Mouse (Mus musculus) c-Kit-positive CD71-positive TER-119-positive erythroid progenitor cells, embryonic 14.5 days (primary cell): ENCODE measurements around the gene Rgs14.

Experiments
- DNase-seq: peaks from one replicate; pipeline ENCODE4 v3.0.0-alpha.2; 2013; ENCODE audit warnings: low spot score

Gene Rgs14

DNA sequence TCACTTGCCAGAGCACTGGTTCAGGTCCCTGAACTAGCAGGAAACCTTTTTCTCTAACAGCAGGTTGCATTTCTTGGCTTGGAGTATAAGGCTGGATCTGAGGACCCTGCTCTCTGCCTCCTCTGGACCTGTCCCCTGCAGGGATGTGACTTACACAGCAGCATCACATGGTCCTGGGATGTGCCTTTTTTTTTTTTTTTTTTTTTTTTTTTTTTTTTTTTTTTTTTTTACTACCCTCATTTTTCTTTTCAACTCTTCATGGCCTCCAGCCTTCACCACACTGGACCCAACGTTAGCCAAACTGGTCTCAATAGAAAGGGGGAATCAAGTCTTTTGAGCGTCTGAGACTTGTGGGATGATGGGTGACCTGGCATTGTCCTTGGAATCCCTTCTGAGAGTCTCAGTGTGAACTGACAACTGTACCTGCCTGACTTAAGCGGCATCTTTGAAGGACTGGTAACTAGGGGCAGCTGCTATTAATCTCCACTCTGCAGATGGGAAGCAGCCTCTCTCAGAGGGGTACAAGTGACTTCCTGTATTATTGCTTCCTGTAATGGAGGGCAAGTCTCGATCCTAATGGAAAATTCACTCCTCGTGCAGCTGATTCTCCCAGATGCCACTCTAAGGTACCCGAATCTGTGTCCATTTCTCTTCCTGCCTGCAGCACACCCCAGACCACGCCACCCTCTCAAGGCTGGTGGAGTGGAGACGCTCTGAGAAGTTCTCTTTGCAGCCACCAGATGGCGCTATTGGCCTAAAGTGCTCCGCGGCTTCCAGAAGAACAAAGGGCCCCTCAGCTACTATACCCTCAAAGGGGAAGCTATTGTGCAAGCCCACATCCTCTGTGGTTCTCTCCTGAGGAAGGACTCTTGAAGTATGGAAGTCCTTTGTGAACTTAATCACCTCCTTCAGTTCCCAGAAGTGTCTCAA lies 35.6 kb downstream of the Rgs14 start:
- peak; percentile 60 for DNase-seq

DNA sequence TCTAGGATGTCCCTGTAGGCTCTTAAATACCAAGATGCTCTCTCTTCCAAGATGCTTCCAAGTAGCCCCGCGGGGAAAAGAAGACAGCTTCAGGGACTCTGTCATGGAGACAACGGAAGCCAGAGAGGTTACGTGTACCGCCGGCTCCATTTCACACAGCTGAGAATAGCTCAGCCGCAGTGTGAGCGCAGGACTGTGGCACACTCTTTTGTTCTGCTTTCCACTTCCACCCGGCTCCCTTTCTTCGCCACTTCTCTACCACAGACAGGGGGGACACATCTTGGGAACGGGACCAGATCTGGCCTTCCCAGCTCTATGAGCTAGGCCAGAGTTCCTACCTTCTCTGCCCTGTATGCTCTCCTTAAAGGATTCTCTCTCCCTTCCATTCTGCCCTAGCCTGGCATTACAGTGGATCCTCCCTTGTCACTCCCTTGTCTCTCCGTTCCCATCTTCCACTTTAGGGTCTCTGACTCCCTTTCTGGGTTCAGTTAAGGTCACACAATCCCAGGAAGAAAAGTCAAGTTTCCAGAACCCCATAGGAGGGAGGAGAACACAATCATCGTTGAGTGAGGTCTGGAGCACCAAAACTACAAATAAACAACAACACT lies 36.4 kb downstream of the Rgs14 start:
- no peak for DNase-seq

DNA sequence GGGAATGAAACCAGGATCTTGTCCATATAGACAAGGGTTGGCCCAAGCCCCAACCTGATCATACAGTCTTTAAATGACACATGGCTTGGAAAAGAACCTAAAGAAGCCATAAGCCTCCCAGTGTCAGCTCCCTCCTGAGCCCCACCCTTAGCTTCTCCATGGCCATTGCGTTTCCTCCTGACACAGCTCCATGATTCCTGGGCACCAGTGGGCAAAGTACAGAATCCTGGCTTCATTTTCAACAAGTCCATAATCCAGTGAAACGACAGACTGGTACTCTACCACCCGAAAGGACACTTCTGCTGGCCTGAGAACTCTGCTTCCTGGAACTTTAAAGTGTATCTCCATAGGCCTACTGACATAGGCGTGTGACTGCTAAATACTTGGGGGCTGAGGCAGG lies 37.8 kb downstream of the Rgs14 start:
- DNase-seq = no peak

DNA sequence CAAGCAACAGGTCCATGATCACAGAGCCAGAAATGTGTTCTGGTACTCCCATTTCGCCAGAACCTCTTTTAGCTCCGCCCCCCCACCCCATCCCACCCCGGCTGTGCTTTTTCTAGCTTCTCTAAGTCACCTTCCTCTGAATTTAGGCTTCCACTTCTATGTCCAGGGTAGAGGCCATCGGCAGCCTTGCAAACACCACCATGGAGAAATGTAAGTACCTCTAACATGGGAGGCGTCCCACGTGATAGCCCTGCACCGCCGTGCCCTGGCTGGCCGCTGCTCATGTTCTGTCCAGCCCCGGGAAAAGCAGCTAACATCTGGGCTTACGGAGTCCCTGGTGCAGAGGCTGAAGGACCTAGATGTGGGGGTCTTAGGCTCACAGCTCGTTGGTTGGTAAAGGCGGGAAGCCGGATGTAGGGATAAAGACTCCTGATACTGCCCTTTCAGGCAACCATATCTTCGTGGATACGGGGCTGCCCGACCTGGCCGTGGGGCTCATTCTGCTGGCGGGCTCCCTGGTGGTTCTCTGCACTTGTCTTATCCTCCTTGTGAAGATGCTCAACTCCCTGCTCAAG lies 39.1 kb downstream of the Rgs14 start:
- DNase-seq = no peak

DNA sequence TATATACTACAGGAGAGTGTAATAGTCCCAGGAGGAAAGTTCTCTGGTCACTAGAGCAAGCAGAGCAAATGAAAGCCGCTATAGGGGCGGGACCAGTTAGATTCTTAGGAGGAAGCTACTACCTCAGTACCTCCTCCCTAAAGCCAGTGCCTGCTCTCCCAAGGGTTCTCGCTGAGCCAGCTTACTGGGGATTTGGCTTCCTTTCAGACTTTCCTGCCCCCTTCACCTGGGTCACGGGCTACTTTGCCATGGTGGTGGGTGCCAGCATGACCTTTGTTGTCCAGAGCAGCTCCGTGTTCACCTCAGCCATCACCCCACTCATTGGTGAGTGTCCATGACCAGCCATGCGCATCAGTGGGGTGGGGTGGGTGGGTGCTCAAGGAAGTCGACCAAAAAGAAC lies 42.3 kb downstream of the Rgs14 start:
- DNase-seq = no peak

DNA sequence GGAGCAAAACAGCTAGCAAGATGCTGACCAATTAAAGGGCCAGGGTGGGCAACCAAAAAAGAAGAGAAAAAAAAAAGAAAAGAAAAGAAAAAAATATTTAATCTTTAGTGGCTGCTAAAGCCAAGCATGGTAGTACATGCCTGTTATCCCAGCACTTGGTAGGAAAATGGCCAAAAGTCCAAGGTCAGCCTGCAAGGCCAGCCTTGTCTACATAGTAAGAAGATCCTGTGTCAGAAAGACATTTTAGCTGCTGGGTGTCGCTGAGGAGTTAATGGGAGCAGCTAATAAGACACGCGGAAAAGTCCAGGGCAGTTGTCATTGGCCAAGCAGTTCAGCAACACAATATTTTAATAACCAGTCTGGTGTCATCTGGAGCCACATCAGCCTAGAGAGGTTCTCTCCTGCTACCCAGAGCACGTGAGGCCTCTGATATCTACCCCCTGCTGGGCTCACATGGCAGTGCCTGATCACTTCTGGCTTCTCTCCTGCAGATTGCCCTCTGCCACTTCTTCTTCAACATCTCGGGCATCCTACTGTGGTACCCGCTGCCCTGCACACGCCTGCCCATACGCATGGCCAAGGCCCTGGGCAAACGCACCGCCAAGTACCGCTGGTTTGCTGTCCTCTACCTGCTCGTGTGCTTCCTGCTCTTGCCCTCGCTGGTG lies 43.2 kb downstream of the Rgs14 start:
- no peak for DNase-seq

DNA sequence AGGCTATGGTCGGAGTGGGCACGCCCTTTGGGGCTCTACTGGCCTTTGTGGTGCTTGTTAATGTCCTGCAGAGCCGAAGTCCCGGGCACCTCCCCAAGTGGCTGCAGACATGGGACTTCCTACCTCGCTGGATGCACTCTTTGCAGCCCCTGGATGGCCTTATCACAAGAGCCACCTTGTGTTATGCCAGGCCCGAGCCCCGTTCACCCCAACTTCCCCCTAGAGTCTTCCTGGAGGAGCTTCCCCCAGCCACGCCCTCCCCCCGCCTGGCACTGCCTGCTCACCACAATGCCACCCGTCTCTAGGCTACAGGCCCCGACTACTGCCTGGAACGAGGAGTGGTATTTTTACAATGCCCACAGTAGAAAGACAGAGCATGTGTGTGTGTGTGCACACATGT lies 43.8 kb downstream of the Rgs14 start:
- DNase-seq = no peak

DNA sequence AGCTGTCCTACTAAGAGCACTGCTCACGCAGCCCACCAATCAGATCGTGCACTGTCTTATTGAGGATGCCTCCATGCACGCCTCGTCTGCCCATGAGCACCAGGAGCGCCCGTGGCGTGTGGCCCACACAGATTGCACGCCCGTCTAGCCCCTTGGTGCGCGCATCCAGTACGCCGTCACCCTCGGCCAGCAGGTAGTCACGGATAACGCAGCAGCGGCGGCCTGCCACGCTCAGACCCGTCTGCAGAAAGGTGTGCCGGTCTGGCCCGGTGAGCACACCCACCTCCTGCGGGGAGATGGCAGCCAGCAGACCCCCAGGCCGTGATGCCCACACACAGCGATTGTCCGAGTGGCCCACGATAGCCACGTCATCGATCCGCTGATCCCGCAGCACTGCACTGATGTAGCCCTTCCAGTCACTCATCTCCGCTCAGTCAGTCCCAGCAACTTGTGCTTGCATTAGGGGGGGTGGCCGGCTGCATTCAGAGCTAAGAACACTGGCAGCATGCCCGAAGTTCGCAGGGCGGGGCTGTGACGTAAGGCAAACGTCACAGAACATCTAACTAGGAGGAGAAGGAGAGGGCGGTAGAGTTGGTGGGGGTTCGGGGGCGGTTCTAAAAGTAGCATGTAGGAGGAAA lies 45.3 kb downstream of the Rgs14 start, which contains the start of gene Pfn3:
Gene Pfn3 (minus strand): TSS at position 490 of the 638 bp plus-strand sequence.
- DNase-seq = no peak

DNA sequence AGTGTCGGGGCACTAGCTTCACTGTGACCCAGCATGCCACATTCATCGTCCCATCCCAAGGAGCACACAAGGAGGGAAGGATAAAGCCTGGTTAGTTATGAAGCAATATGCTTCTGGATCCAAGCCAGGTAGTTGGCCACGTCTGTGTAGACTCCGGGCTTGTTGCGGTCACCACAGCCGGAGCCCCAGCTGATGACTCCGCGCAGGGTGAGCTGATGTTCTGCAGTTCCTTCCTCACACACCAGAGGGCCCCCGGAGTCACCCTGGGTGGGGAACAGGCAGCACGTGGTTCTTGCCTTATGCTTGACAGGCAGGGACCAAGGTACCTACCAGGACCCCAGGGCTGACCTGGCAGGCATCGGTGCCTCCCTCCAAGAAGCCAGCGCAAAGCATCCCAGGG lies 48.5 kb downstream of the Rgs14 start:
- DNase-seq = peak; percentile 64

DNA sequence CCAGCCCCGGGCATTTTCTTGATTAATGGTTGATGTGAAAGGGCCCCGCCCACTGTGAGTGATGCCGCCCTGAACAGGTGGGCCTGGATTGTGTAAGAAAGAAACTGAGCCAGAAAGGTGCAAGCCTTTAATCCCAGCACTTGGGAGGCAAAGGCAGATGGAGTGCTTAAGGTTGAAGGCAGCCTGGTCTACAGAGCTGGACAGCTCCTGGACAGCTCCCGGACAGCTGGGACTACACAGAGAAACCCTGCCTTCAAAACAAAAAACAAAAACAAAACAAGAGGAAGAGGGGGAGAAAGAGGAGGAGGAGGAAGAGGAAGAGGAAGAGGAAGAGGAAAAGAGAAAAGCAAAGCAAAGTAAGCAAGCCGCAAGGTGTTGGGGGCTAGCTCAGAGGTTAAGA lies 49.6 kb downstream of the Rgs14 start:
- DNase-seq = no peak

DNA sequence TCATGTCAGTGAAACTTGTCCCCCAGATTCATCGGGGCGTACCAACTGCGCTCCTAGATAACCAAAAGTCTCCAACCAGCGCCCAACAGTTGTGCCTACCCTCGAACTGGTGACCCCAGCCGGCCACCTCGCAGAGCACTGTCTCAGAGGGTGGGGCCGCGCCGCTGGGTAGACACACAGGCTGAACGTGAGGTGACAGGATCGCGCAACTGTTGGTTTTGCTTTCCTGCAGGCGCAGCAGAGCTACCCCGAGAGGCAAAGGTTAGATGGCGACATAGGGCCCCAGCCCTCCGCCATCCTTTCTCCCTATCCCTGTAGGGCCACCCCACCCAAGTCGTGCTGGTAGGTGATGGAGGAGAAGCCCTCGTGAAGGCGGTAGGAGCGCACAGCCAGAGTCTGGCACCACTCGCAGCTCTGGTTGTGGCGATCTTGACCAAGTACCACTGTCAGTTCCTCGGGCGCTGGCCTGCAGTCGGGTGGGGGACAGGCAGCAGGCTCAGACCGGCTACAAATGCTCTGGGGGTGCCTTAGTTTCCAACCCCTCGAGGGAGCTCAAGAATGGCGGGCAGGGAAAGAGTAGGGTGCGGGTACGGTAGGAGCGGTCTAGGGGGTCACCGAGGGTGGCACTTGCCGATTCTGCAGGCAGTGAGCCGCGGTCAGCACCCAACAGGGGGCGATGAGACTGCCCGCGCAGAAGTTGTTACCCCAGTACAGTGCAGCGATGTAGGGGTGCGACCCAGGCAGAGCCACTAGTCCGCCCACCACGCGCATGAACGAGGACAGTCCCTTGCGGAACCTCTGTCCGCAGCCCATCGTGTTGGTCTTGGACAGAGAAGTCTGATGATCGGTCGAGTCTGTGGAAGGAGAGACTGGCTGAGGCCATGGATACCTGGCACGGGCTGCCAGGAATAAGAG lies 50.7 kb downstream of the Rgs14 start:
- no peak for DNase-seq

DNA sequence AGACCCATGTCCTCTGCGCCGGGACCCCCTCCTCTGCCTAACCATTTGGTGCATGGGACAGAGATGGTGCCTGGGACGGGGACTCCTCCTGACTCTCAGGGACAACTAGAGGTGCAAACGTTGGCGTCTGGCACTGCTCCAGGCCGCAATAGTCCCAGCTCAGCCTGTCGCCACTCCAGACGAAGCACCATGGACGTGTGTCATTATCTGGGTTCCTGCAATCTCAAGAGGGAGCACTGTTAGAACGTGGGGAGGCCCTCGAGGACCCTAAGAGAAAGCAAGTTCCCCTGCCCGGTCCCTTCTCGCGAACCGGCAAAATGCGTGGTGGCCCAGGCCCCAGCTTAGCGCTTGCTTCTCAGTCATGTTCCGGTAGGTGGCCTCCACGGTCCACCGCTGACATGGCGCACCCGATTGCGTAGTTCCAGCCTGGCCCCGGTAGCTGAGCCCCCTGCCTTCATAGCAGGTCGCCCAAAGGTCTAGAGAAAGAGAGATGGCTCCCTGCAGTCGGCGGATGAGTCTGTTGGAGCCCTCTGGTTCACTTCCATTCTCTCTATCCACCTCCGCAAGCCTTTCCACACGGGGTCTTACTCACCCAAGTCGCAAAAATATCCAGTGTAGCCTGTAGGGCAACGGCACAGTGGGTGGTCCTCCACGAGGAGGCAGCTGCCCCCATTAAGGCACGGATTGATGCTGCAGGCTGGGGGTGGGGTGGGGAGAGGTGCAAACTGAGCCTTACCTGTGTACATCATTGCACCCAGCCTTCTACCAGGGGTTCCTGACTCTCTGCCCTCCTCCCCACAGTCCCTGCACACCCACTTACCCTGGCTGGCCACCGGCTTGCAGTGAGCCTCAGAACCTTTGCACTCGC lies 51.6 kb downstream of the Rgs14 start:
- DNase-seq = no peak

DNA sequence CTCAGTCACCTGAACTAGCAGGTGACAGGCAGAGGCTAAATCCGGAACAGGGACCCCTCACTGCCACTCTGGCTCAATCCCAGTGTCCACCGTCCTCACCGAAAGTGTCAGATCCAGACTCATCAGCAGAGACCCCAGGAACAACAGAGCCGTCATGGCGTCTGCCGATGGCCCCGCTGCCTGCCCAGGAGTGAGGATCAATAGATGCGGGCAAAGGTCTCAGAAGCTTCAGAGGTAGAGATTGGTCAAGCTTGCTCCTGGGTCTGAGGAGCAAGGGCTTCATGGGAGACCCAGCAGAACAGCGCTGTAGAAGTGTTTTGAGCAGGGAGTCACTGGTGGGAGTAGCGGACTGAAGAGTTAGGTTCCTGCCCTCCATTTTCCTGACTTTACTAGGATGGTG lies 57.1 kb downstream of the Rgs14 start, which contains the start of gene F12:
Gene F12 (minus strand): TSS at position 181 of the 400 bp plus-strand sequence.
- DNase-seq = no peak

DNA sequence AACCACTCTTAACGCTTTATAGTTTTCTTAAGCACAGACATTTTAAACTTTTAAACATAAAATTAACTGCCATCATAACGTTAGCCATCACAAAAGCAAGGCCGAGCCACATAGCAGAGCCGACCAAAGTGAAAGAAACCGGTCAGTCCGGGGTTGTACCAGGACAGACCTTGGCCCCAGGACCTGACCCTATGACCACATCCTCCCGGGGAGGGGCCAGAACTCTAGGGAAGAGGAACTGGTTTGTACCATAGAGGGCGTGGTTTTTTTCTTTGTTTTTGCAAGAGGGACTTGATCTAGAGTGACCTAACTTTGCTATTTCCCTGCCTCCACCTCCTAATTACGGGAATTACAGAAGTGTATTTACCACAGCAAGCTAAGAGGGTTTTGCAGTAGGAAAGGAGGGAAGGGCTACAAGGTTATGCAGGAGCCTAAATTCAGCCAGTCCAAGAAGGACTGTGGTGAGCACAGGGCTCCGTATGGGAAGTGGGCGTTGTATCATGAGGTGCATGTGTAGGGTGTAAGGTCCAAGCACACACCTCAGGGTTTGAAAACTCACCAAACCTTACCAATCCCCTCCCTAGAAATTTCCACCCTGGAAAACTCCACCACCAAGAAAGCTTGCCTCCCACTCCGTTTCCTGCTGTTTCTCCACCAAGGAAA lies 59.8 kb downstream of the Rgs14 start:
- DNase-seq = no peak

DNA sequence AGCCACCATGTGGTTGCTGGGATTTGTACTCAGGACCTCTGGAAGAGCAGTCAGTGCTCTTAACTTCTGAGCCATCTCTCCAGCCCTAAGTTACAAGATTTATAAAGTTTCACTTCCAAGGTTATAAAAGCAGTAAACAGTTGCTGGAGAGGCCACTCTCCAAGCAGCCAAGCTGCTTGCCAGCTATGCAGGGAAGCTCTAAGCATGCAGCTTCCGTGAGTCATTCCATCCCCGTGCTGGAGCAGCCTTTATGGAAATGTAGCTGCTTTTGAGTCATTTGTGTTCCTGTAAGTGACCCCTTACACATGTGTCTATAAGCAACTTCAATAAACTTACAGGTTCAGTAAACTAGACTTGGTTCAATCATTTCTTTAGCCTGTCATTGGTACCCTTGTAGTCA lies 61.0 kb downstream of the Rgs14 start:
- DNase-seq = no peak

DNA sequence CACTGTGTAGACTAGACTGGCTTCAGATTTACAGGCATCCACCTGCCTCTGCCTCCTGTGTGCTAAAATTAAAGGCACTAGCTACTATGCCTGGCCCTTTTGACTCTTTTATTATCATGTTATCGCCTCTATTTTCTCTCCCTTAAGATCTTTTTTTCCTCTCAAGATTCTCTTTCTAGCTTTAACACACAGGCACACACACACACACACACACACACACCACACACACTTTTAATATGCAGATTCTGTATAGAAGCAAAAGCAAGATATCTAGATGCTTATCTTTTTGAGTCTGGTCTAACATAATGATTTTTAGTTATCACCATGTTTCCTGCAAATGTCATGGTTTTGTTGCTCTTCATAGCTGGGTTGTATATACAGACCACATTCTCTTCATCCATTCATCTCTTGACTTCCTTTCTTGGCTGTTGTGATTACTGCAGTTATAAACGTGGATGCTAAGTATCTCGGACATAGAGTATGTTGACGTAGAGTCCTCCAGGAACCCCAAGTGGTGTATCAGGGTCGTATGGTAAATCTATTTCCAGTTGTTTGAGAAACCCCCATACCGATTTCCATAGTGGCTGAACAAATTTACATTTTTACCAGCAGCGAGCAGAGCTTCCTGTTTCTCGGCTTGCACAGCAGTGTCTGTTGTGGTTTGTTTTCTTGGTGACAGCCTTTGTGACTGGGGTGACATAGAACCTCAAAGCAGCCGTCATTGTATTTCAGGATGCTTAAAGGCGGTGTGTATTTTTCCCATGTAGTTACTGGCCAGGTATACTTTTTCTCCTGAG lies 62.6 kb downstream of the Rgs14 start:
- DNase-seq = no peak
